Mouse (Mus musculus): ENCODE measurements around the gene Cbwd1. TPM values are rescaled to one million over a fixed set of nuclear protein-coding genes. Genes with fewer than 3 reads are reported as not detected.

The Cbwd1 gene
- polyA plus RNA-seq, 1 experiment from 2014 or later = 20.7 TPM

GRCm38 (mm10) chr19:24902256-24902655 lies 59.2 kb downstream of the Cbwd1 start:
- Histone ChIP-seq H3K4me2 (ENCODE audit: low read depth) (no peak overlapping the region), H3K9me3 (ENCODE audit: control insufficient read depth, low read length) (no peaks in the 10 kb centered on the region), H3K36me3 (ENCODE audit: control insufficient read depth, insufficient read depth, low read length) (no peaks in the 10 kb centered on the region), H3K4me3 (ENCODE audit: low read depth, low read length) (no peak overlapping the region), H3K9ac (ENCODE audit: low read length) (no peak overlapping the region), H3K27ac (ENCODE audit: low read depth, low read length) (no peak overlapping the region), H3K27me3 (ENCODE audit: control insufficient read depth, insufficient read depth, low read length) (peaks cover 57% of the 10 kb centered on the region), H3K4me1 (ENCODE audit: control insufficient read depth, insufficient read depth, low read length) (peaks cover 10% of the 10 kb centered on the region)
- 2% methylated on average over 2 of the region's 2 CpGs for WGBS
- ATAC-seq (ENCODE audit: insufficient read depth, low FRiP score, low TSS enrichment) (no peak), DNase-seq (ENCODE audit: low spot score) (no peak)

DNA sequence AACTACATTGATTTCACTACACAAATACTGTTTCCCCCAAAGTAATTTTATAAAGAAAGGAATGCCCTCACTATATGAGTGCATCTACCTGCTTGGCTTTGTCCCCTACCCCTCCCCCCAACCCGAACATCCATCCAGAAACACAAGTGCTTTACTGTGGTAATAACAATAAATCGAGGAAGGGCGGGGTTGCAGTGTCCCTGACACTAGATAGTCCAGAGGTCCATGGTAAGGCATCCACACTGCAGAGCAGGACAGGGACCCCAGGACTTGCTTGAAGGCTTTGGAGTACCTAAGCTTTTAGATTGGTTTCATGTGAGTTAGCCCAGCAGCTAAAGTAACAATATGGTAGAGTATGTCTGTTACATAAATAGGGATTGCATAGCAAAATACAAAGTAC lies 59.7 kb downstream of the Cbwd1 start:
- Histone ChIP-seq H3K9me3 (ENCODE audit: control insufficient read depth, low read length) (no peaks in the 10 kb centered on the region), H3K27ac (ENCODE audit: low read depth, low read length) (no peak overlapping the region), H3K27me3 (ENCODE audit: control insufficient read depth, insufficient read depth, low read length) (peaks cover 63% of the 10 kb centered on the region), H3K9ac (ENCODE audit: low read length) (no peak overlapping the region), H3K36me3 (ENCODE audit: control insufficient read depth, insufficient read depth, low read length) (no peaks in the 10 kb centered on the region), H3K4me1 (ENCODE audit: control insufficient read depth, insufficient read depth, low read length) (peaks cover 12% of the 10 kb centered on the region), H3K4me2 (ENCODE audit: low read depth) (no peak overlapping the region), H3K4me3 (ENCODE audit: low read depth, low read length) (no peak overlapping the region)
- DNase-seq (ENCODE audit: low spot score) (no peak), ATAC-seq (ENCODE audit: insufficient read depth, low FRiP score, low TSS enrichment) (no peak)
- WGBS = 2% methylated on average over 3 of the region's 3 CpGs

DNA sequence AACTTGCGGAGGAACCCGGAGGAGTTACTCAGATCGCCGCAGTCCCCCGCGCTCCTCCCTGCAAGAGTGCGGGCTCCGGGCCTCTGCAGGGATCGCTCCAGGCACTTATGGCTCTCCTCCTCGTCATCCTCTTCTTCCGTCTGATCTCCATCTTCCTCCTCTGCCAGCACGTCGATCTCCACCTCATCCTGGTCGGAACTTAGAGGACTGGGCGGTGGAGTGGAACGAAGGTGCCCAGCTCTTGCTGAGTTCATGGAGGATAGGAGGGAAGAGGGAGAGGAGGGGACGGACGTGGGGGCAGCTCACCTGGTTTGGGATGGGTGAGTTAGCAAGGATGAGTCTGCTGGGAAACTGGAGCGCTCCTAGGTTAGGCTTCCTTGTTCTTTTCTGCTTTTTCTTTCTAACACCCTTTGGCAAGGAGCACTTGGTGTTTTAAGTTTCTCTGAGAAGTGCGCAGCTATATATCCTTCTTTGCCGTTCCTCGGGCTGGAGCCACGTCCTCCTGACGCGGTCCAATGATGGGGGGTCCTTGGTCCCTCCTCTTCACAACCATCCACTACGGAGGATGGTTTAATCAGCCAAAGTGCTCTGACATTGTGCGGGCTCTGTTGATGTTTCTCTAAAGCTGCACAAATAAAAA lies 60.7 kb downstream of the Cbwd1 start, which contains the start of gene Foxd4:
Gene Foxd4, minus strand, starts transcription at position 617 of the 640 bp plus-strand sequence.
- Histone ChIP-seq H3K9ac (ENCODE audit: low read length) (no peak within 1 kb of the TSS), H3K4me1 (ENCODE audit: control insufficient read depth, insufficient read depth, low read length) (peaks cover 12% of the 10 kb centered on the region), H3K36me3 (ENCODE audit: control insufficient read depth, insufficient read depth, low read length) (no peaks in the 10 kb centered on the region), H3K4me3 (ENCODE audit: low read depth, low read length) (peak within 1 kb of the TSS; percentile 36), H3K27ac (ENCODE audit: low read depth, low read length) (no peak within 1 kb of the TSS), H3K4me2 (ENCODE audit: low read depth) (peak within 1 kb of the TSS; percentile 65), H3K27me3 (ENCODE audit: control insufficient read depth, insufficient read depth, low read length) (peaks cover 70% of the 10 kb centered on the region), H3K9me3 (ENCODE audit: control insufficient read depth, low read length) (no peaks in the 10 kb centered on the region)
- ATAC-seq (ENCODE audit: insufficient read depth, low FRiP score, low TSS enrichment) = no peak
- DNase-seq (ENCODE audit: low spot score) = peak; percentile 51
- 2% methylated on average over 27 of the region's 27 CpGs for WGBS

DNA sequence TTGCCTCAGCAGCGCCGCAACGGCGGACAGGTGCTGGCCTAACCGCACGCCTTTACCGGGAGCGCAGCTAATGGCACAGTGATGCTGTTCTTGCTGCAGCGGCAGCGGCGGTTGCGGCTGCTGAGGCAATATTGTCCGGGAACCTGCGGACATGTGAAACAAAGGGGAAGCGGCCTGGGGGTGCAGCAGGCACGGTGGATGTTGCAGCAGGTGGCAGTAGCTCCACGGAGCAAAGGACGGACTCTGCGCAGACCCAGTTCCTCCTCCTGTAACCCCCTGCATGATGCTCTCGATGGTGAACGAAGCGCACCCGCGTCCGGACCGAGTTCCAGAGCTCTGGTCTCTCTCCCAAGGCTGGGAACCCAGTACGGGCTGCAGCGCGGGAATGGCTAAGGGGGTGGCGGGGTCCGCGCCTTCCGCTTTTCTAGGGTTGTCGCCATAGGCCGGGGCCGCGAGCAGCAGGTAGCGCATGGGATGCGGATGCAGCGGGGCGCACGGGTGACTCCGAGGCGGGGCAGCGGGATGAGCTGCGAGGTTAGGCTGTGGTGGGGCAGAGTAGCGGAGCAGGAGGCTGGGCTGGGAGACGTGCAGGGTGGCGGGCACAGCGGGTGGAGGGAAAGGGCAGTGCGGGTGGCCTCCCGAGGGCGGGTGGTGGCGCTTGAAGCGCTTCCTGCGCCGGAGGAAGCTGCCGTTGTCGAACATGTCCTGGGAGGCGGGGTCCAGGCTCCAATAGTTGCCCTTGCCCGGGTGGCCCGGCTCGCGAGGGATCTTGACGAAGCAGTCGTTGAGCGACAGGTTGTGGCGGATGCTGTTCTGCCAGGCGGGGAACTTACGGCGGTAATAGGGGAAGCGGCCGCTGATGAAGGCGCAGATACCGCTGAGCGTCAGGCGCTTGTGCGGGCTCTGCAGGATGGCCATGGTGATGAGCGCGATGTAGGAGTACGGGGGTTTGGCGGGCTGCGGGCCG lies 61.5 kb downstream of the Cbwd1 start:
- Histone ChIP-seq H3K9ac (ENCODE audit: low read length) (no peak overlapping the region), H3K27me3 (ENCODE audit: control insufficient read depth, insufficient read depth, low read length) (peaks cover 74% of the 10 kb centered on the region), H3K4me3 (ENCODE audit: low read depth, low read length) (peak overlapping the region; percentile 36), H3K27ac (ENCODE audit: low read depth, low read length) (no peak overlapping the region), H3K9me3 (ENCODE audit: control insufficient read depth, low read length) (no peaks in the 10 kb centered on the region), H3K4me1 (ENCODE audit: control insufficient read depth, insufficient read depth, low read length) (peaks cover 12% of the 10 kb centered on the region), H3K4me2 (ENCODE audit: low read depth) (peak overlapping the region; percentile 65), H3K36me3 (ENCODE audit: control insufficient read depth, insufficient read depth, low read length) (no peaks in the 10 kb centered on the region)
- ATAC-seq (ENCODE audit: insufficient read depth, low FRiP score, low TSS enrichment) = peak; percentile 45; the same call in 1 of the 2 replicates
- under 1% methylated on average over 84 of the region's 84 CpGs for WGBS
- DNase-seq (ENCODE audit: low spot score) = peak; percentile 61

DNA sequence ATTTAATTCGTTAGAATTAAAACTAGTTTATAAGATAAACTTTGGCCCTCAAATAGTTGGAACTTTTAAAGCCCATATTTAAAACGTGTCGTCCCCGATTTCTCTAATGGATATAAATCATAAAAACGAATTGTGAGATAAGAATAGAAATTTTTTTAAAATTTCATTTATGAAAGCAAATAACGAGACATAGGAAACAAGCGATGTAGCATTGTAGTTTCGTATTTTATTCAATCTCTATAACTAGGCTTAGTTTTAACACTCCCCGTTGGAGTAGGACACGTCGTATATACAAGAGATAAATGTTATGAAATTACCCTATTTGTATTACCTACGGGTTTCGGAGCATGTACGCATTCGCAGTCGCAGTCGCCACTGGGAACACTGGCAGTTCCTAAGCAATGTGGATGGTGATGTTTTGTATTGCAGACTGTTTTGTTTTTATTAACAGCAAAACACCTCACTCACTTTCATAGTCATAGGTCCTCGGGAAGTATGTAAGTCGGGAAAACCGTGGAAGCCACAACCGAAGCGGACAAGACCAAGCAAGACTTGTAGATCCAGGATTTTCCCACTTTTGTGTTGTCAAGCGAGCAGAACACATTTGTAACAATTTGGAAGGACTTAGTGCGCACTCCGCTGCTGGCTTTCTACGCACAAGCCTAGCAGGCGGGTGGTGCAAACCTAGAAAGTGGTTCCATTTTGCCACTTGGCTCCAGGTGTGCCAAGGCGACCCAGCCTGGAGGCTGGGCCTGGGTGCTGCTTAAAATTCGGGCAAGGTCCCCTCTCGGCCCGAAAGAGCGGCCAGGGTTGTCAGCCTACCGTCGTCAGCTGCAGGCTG lies 62.5 kb downstream of the Cbwd1 start:
- peaks cover 74% of the 10 kb centered on the region for H3K27me3 ChIP-seq (ENCODE audit: control insufficient read depth, insufficient read depth, low read length)
- peak overlapping the region; percentile 65 for H3K4me2 ChIP-seq (ENCODE audit: low read depth)
- no peak for ATAC-seq (ENCODE audit: insufficient read depth, low FRiP score, low TSS enrichment)
- H3K9me3 ChIP-seq (ENCODE audit: control insufficient read depth, low read length) = no peaks in the 10 kb centered on the region
- H3K9ac ChIP-seq (ENCODE audit: low read length) = no peak overlapping the region
- no peak overlapping the region for H3K27ac ChIP-seq (ENCODE audit: low read depth, low read length)
- no peak for DNase-seq (ENCODE audit: low spot score)
- peaks cover 12% of the 10 kb centered on the region for H3K4me1 ChIP-seq (ENCODE audit: control insufficient read depth, insufficient read depth, low read length)
- H3K36me3 ChIP-seq (ENCODE audit: control insufficient read depth, insufficient read depth, low read length) = no peaks in the 10 kb centered on the region
- WGBS = 2% methylated on average over 34 of the region's 34 CpGs
- peak overlapping the region; percentile 36 for H3K4me3 ChIP-seq (ENCODE audit: low read depth, low read length)

GRCm38 (mm10) chr19:24897896-24898736 lies 63.3 kb downstream of the Cbwd1 start:
- Histone ChIP-seq H3K9ac (ENCODE audit: low read length) (no peak overlapping the region), H3K4me1 (ENCODE audit: control insufficient read depth, insufficient read depth, low read length) (peaks cover 12% of the 10 kb centered on the region), H3K9me3 (ENCODE audit: control insufficient read depth, low read length) (no peaks in the 10 kb centered on the region), H3K4me3 (ENCODE audit: low read depth, low read length) (no peak overlapping the region), H3K27ac (ENCODE audit: low read depth, low read length) (no peak overlapping the region), H3K36me3 (ENCODE audit: control insufficient read depth, insufficient read depth, low read length) (no peaks in the 10 kb centered on the region), H3K4me2 (ENCODE audit: low read depth) (no peak overlapping the region), H3K27me3 (ENCODE audit: control insufficient read depth, insufficient read depth, low read length) (peaks cover 72% of the 10 kb centered on the region)
- no peak for ATAC-seq (ENCODE audit: insufficient read depth, low FRiP score, low TSS enrichment)
- DNase-seq (ENCODE audit: low spot score) = peak; percentile 37
- WGBS = 2% methylated on average over 20 of the region's 20 CpGs

GRCm38 (mm10) chr19:24897006-24897895 lies 64.2 kb downstream of the Cbwd1 start:
- peak overlapping the region; percentile 35 for H3K4me2 ChIP-seq (ENCODE audit: low read depth)
- DNase-seq (ENCODE audit: low spot score) (peak; percentile 40), ATAC-seq (ENCODE audit: insufficient read depth, low FRiP score, low TSS enrichment) (no peak)
- H3K9me3 ChIP-seq (ENCODE audit: control insufficient read depth, low read length) = no peaks in the 10 kb centered on the region
- under 1% methylated on average over 57 of the region's 57 CpGs for WGBS
- no peaks in the 10 kb centered on the region for H3K36me3 ChIP-seq (ENCODE audit: control insufficient read depth, insufficient read depth, low read length)
- H3K4me1 ChIP-seq (ENCODE audit: control insufficient read depth, insufficient read depth, low read length) = peaks cover 12% of the 10 kb centered on the region
- peaks cover 64% of the 10 kb centered on the region for H3K27me3 ChIP-seq (ENCODE audit: control insufficient read depth, insufficient read depth, low read length)
- H3K27ac ChIP-seq (ENCODE audit: low read depth, low read length) = no peak overlapping the region
- peak overlapping the region; percentile 12; the same call in 1 of the 2 replicates for H3K4me3 ChIP-seq (ENCODE audit: low read depth, low read length)
- H3K9ac ChIP-seq (ENCODE audit: low read length) = no peak overlapping the region
